Mouse (Mus musculus) layer of hippocampus, adult 2 months (tissue): ENCODE data around the gene Plac8. TPM values are rescaled to one million over a fixed set of nuclear protein-coding genes. Genes with fewer than 3 reads are reported as not detected.
A peak's percentile ranks its signal among the peaks of the same experiment; 100 is the strongest.

Source experiments
- DNase-seq, 2 experiments: peaks; one replicate each; pipeline ENCODE4 v3.0.0; 2022; ENCODE audit warnings: low spot score in 2 of 2
- H3K27ac ChIP-seq: fragments of 200-600 bp; 2 replicates; pipeline ENCODE4 v1.8.1; 2022
- H3K4me3 ChIP-seq: fragments of 200-600 bp; 2 replicates; pipeline ENCODE4 v1.8.1; 2022; ENCODE audit warnings: mild to moderate bottlenecking
- CTCF ChIP-seq: fragments of 200-600 bp; conservative IDR thresholded peaks from 2 replicates; pipeline ENCODE4 v1.8.1; 2022; ENCODE audit warnings: antibody characterized with exemption, mild to moderate bottlenecking, moderate library complexity
- total RNA-seq, 2 experiments: library from RNA; stranded (reverse); gene quantifications; 2 replicates each; pipeline ENCODE4 v1.2.3; 2021

Plac8 gene
- total RNA-seq, 2 experiments from 2014 or later = not detected

- Histone ChIP-seq H3K27ac (no peak overlapping the region), H3K4me3 (no peak overlapping the region)
- no peak for DNase-seq
- no peak for TF ChIP-seq CTCF
These were observed 23.8 kb downstream of the Plac8 start for GRCm38 (mm10) chr5:100548236-100548635.

- DNase-seq = no peak
- H3K27ac ChIP-seq = no peak overlapping the region
- H3K4me3 ChIP-seq = no peak overlapping the region
- peak; percentile 68 for TF ChIP-seq CTCF
These were observed 25.6 kb downstream of the Plac8 start for GRCm38 (mm10) chr5:100546294-100547080.

GRCm38 (mm10) chr5:100536638-100537037, 35.4 kb downstream of the Plac8 start:
- TF ChIP-seq CTCF = peak; percentile 90
- no peak for DNase-seq
- no peak overlapping the region for H3K4me3 ChIP-seq
- H3K27ac ChIP-seq = no peak overlapping the region

GRCm38 (mm10) chr5:100535826-100536225, 36.2 kb downstream of the Plac8 start:
- DNase-seq = no peak
- no peak for TF ChIP-seq CTCF

GRCm38 (mm10) chr5:100526164-100526563, 45.9 kb downstream of the Plac8 start:
- peak overlapping the region; percentile 24; the same call in 1 of the 2 replicates for H3K27ac ChIP-seq
- TF ChIP-seq CTCF = no peak
- H3K4me3 ChIP-seq = no peak overlapping the region
- peak in 1 of 2 experiments; percentile 12 for DNase-seq

More at GRCm38 (mm10) chr5:100535826-100536225, 36.2 kb downstream of the Plac8 start:
- Histone ChIP-seq H3K27ac (no peak overlapping the region), H3K4me3 (no peak overlapping the region)

GRCm38 (mm10) chr5:100525620-100526019, 46.4 kb downstream of the Plac8 start:
- no peak for TF ChIP-seq CTCF
- no peak for DNase-seq
- Histone ChIP-seq H3K4me3 (no peak overlapping the region), H3K27ac (peak overlapping the region; percentile 24; the same call in 1 of the 2 replicates)

GRCm38 (mm10) chr5:100524921-100525320, 47.1 kb downstream of the Plac8 start:
- no peak for DNase-seq
- Histone ChIP-seq H3K4me3 (no peak overlapping the region), H3K27ac (no peak overlapping the region)
- TF ChIP-seq CTCF = no peak

GRCm38 (mm10) chr5:100523331-100523730, 48.7 kb downstream of the Plac8 start:
- no peak for DNase-seq
- no peak for TF ChIP-seq CTCF
- no peak overlapping the region for H3K4me3 ChIP-seq
- H3K27ac ChIP-seq = no peak overlapping the region

GRCm38 (mm10) chr5:100520223-100520622, 51.8 kb downstream of the Plac8 start:
- Histone ChIP-seq H3K4me3 (no peak overlapping the region), H3K27ac (no peak overlapping the region)
- no peak for DNase-seq
- no peak for TF ChIP-seq CTCF

GRCm38 (mm10) chr5:100519027-100519411, 53.0 kb downstream of the Plac8 start:
- Histone ChIP-seq H3K4me3 (peak overlapping the region; percentile 79), H3K27ac (peak overlapping the region; percentile 91)
- TF ChIP-seq CTCF = no peak
- no peak for DNase-seq

GRCm38 (mm10) chr5:100518049-100519026, 53.7 kb downstream of the Plac8 start, which contains the start of gene Cops4:
Gene Cops4 (plus strand): TSS chr5:100518309.
- peak within 1 kb of the TSS; percentile 91 for H3K27ac ChIP-seq
- peak within 1 kb of the TSS; percentile 79 for H3K4me3 ChIP-seq
- DNase-seq = peak; percentile 95 to 99
- TF ChIP-seq CTCF = peak; percentile 32; the same call in 1 of the 2 replicates

- Histone ChIP-seq H3K27ac (no peak overlapping the region), H3K4me3 (no peak overlapping the region)
- no peak for DNase-seq
- peak; percentile 53 for TF ChIP-seq CTCF
These were observed 59.5 kb downstream of the Plac8 start for GRCm38 (mm10) chr5:100512576-100512975.

GRCm38 (mm10) chr5:100509247-100509646, 62.8 kb downstream of the Plac8 start:
- no peak for TF ChIP-seq CTCF
- Histone ChIP-seq H3K27ac (no peak overlapping the region), H3K4me3 (no peak overlapping the region)
- DNase-seq = no peak

Other genes starting within 250 kb of the Plac8 start
- 100 to 1,000 TPM; 103 to 106 TPM for gene Sec31a, start 156.0 kb downstream of the Plac8 start, total RNA-seq
- gene Lin54, start 71.6 kb downstream of the Plac8 start, total RNA-seq = 10 to 100 TPM; 16.2 to 19.0 TPM
- 10 to 100 TPM; 78.8 to 81.4 TPM for gene Cops4, start 53.9 kb downstream of the Plac8 start, total RNA-seq
- gene Coq2, start 102.9 kb upstream of the Plac8 start, total RNA-seq = 10 to 100 TPM; 84.1 to 86.9 TPM
- gene Hpse, start 147.5 kb upstream of the Plac8 start, total RNA-seq = under 1 TPM; 0.38 to 0.86 TPM
- 10 to 100 TPM; 15.8 to 18.1 TPM for gene Helq, start 226.4 kb upstream of the Plac8 start, total RNA-seq
- 10 to 100 TPM; 55.6 to 66.2 TPM for gene Mrps18c, start 226.4 kb upstream of the Plac8 start, total RNA-seq
- 1 to 10 TPM; 8.4 to 9.5 TPM for gene Abraxas1, start 248.7 kb upstream of the Plac8 start, total RNA-seq